Mouse (Mus musculus) kidney, adult 2 months (tissue): ENCODE measurements around the gene Tab1.

Experiments used
- CTCF ChIP-seq: fragments of 200-500 bp; conservative IDR thresholded peaks from 2 replicates; pipeline ENCODE4 v1.5.1; 2011; ENCODE audit warnings: low read depth, mild to moderate bottlenecking, control low read depth, low read length, moderate library complexity, mixed read lengths; ENCODE audit not compliant: insufficient read depth, insufficient read length
- POLR2A ChIP-seq: fragments of 200-500 bp; IDR thresholded peaks from one replicate; pipeline ENCODE4 v1.6.1; 2011; ENCODE audit warnings: low read depth, low read length, control low read depth

- TF ChIP-seq CTCF: no peak
- no peak for TF ChIP-seq POLR2A
These were observed 33.5 kb upstream of the Tab1 start for GRCm38 (mm10) chr15:80099477-80099876.
